Mouse (Mus musculus): ENCODE results near the gene Lca5l.

The Lca5l gene

DNA sequence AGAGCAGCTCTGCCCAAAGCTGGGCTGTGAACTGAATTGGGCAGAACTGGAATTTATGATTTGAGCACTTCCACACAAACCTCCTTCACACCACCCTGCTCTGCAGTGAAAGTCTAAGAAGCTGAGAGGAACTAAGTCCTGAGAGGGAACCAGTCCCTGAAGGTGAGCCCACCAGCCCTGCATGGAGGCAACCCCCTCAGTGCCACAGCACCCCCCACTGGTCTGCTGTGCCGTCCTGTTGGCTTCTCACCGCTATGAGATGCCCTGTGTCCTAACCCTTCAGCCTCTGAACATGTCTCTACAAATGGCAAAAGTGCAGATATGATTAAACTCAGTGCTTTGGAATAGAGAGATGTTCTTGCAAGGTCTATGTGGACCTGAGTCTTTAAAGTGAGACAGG, 79.3 kb downstream of the Lca5l start:
- no peak for DNase-seq

DNA sequence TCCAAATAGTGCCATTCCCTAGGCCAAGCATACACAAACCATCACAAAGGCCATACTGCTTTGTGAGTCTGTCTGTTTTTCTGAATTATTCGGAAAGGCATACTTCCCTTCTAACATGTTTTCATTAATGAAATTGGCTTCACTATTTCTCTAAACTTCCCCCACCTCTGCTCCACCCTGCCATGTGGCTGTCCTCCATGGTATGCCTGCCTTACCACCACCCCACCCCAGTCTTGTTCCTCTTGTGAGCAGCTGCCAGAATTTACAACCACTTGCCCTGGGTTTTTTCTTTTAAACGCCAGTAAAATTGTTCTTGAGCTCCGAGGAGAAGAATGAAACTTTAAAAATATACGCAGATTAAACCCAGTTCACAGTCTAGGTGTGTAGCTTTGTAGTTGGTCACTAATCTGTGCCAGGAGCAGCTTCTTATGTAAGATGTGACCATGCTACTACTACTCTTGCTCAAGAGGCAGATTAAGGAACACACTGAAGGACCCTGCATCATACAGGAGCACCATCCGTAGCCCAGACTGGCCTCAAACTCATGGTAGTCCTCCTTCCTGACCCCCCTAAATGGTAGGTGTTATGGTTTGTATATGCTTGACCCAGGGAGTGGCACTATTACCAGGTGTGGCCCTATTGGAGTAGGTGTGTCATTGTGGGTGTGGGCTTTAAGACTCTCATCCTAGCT, 81.3 kb downstream of the Lca5l start:
- no peak for DNase-seq

DNA sequence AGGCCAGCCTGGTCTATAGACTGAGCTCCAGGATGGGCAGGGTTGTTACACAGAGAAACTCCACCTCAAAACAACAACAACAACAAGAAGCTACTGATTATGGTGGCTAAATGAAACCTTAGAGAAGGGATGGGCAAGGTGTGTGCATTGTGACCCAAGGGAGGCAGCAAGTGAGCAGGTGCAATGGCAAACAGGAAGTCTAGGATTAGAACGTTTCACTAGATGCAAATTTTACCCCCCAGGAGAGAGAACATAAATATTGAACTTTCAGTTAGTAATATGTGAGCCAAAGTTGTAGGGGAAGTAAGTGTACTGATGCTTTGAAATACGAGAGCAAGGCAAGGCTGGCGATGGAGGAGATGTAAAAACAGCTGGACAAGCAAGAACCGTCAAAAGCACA, 82.4 kb downstream of the Lca5l start:
- DNase-seq, result no peak
